In genomic region chr17:22417510-22417909, GRCm38 (mm10) we compare ENCODE assay signal across 9 mouse cellular contexts. TPM values are rescaled to one million over a fixed set of nuclear protein-coding genes. Genes with fewer than 3 reads are reported as not detected.
DNase-seq lines count a peak whose midpoint lies in the region; ATAC-seq lines count a peak whose summit lies in the region.
"Had no signal": no experiment of that assay in that cellular context is flagged by ENCODE, and none has a peak within 500 bp of the region (broad histone marks: within the 10 kb centered on the region; RNA-seq: fewer than 3 reads in every experiment).

No protein-coding gene starts in this region.

- no peak overlapping the region for H3K4me2 ChIP-seq in heart, embryonic 12.5 days
- no peak overlapping the region for H3K4me2 ChIP-seq in forebrain, embryonic 13.5 days
- no peak overlapping the region for H3K4me2 ChIP-seq in hindbrain, embryonic 14.5 days (replicated peaks)
- H3K4me2 ChIP-seq: liver, embryonic 15.5 days had no signal

- H3K4me3 ChIP-seq in heart, embryonic 12.5 days: no peak overlapping the region
- no peak overlapping the region for H3K4me3 ChIP-seq in forebrain, embryonic 13.5 days
- H3K4me3 ChIP-seq in hindbrain, embryonic 14.5 days (replicated peaks; ENCODE audit: low read length): no peak overlapping the region
- H3K4me3 ChIP-seq: liver, embryonic 15.5 days had no signal

- under 1% methylated on average over 3 of the region's 3 CpGs for WGBS in heart, embryonic 12.5 days
- 0% methylated on average over 3 of the region's 3 CpGs for WGBS in forebrain, embryonic 13.5 days
- 3% methylated on average over 3 of the region's 3 CpGs for WGBS in hindbrain, embryonic 14.5 days

- DNase-seq in heart, adult 11 months: peak; percentile 92
- peak; percentile 28 for DNase-seq in c-Kit-negative CD71-positive TER-119-positive erythroid progenitor cells, embryonic 14.5 days (ENCODE audit: low read depth, low spot score)
- peak; percentile 83 for DNase-seq in hindbrain, embryonic 14.5 days (ENCODE audit: low spot score)
- DNase-seq in layer of hippocampus, postnatal 14 days (ENCODE audit: low spot score in 2 of 2): peak; percentile 35 to 64
- peak; percentile 21 for DNase-seq in skeletal muscle tissue, adult 2 months (ENCODE audit: low read depth, low spot score)

- H3K9me3 ChIP-seq in heart, embryonic 12.5 days (replicated peaks): no peaks in the 10 kb centered on the region
- H3K9me3 ChIP-seq in forebrain, embryonic 13.5 days (replicated peaks): no peaks in the 10 kb centered on the region
- no peaks in the 10 kb centered on the region for H3K9me3 ChIP-seq in hindbrain, embryonic 14.5 days (ENCODE audit: control insufficient read depth, low read length)
- H3K9me3 ChIP-seq: liver, embryonic 15.5 days had no signal

- H3K4me1 ChIP-seq in heart, embryonic 12.5 days (replicated peaks): no peaks in the 10 kb centered on the region
- no peaks in the 10 kb centered on the region for H3K4me1 ChIP-seq in forebrain, embryonic 13.5 days
- H3K4me1 ChIP-seq in hindbrain, embryonic 14.5 days (replicated peaks; ENCODE audit: control insufficient read depth, insufficient read depth, low read length): no peaks in the 10 kb centered on the region
- H3K4me1 ChIP-seq: liver, embryonic 15.5 days had no signal

- no peak for ATAC-seq in heart, embryonic 12.5 days (ENCODE audit: insufficient number of reproducible peaks, low FRiP score)
- ATAC-seq in forebrain, embryonic 13.5 days: peak; percentile 61; the same call in 1 of the 2 replicates
- ATAC-seq in hindbrain, embryonic 14.5 days (ENCODE audit: low FRiP score): peak; percentile 53; the same call in 1 of the 2 replicates
- ATAC-seq in megakaryocyte-erythroid progenitor cell, adult 5-6 weeks (replicated peaks; ENCODE audit: low FRiP score, low TSS enrichment, poor library complexity, severe bottlenecking): peak; percentile 98

- no peaks in the 10 kb centered on the region for H3K36me3 ChIP-seq in heart, embryonic 12.5 days
- H3K36me3 ChIP-seq in forebrain, embryonic 13.5 days (ENCODE audit: poor library complexity, severe bottlenecking): no peaks in the 10 kb centered on the region
- no peaks in the 10 kb centered on the region for H3K36me3 ChIP-seq in hindbrain, embryonic 14.5 days (replicated peaks; ENCODE audit: control insufficient read depth, insufficient read depth)
- H3K36me3 ChIP-seq: liver, embryonic 15.5 days had no signal

- H3K27ac ChIP-seq in heart, embryonic 12.5 days (ENCODE audit: poor library complexity, severe bottlenecking): no peak overlapping the region
- no peak overlapping the region for H3K27ac ChIP-seq in forebrain, embryonic 13.5 days
- H3K27ac ChIP-seq in hindbrain, embryonic 14.5 days: no peak overlapping the region
- H3K27ac ChIP-seq: liver, embryonic 15.5 days had no signal

- H3K27me3 ChIP-seq in heart, embryonic 12.5 days (replicated peaks): no peaks in the 10 kb centered on the region
- no peaks in the 10 kb centered on the region for H3K27me3 ChIP-seq in forebrain, embryonic 13.5 days
- no peaks in the 10 kb centered on the region for H3K27me3 ChIP-seq in hindbrain, embryonic 14.5 days (ENCODE audit: control insufficient read depth, insufficient read depth, low read length)
- H3K27me3 ChIP-seq: liver, embryonic 15.5 days had no signal

- no peak overlapping the region for H3K9ac ChIP-seq in heart, embryonic 12.5 days
- H3K9ac ChIP-seq in forebrain, embryonic 13.5 days: no peak overlapping the region
- no peak overlapping the region for H3K9ac ChIP-seq in hindbrain, embryonic 14.5 days
- H3K9ac ChIP-seq: liver, embryonic 15.5 days had no signal

RNA-seq across cellular contexts. Expression of gene Zfp946, which starts 6.5 kb away (rescaled TPM):
- 10.4 and 10.6 TPM in 2 replicates for polyA plus RNA-seq in heart, embryonic 12.5 days (2016; fragmentation: Nextera tagmentation; extraction: Ambion mirVana)
- 36.4 and 37.8 TPM in 2 replicates for polyA plus RNA-seq in forebrain, embryonic 13.5 days (2015; fragmentation: Nextera tagmentation; extraction: Ambion mirVana)
- polyA plus RNA-seq in hindbrain, embryonic 14.5 days (2014; fragmentation: Nextera tagmentation; extraction: Ambion mirVana): 39.0 and 43.4 TPM in 2 replicates
- total RNA-seq in layer of hippocampus, postnatal 14 days (2021): 10 to 100 TPM in 1 of 2 experiments, 1 to 10 TPM in 1; 9.9 to 11.4 TPM
- 5.2 and 6.5 TPM in 2 replicates for total RNA-seq in megakaryocyte-erythroid progenitor cell, adult 5-6 weeks (2014; fragmentation: Nextera tagmentation)
- total RNA-seq in megakaryocyte-erythroid progenitor cell, adult 5-6 weeks (2017): 2.8 and 3.2 TPM in 2 replicates

RNA-seq across cellular contexts. Expression of gene Zfp758, which starts 56.3 kb away (rescaled TPM):
- 7.3 and 7.6 TPM in 2 replicates for polyA plus RNA-seq in heart, embryonic 12.5 days (2016; fragmentation: Nextera tagmentation; extraction: Ambion mirVana)
- 9.5 and 10.6 TPM in 2 replicates for polyA plus RNA-seq in forebrain, embryonic 13.5 days (2015; fragmentation: Nextera tagmentation; extraction: Ambion mirVana)
- polyA plus RNA-seq in hindbrain, embryonic 14.5 days (2014; fragmentation: Nextera tagmentation; extraction: Ambion mirVana): 8.8 and 9.1 TPM in 2 replicates
- 10 to 100 TPM; 10.5 to 11.2 TPM for total RNA-seq in layer of hippocampus, postnatal 14 days (2021)
- total RNA-seq in megakaryocyte-erythroid progenitor cell, adult 5-6 weeks (2014; fragmentation: Nextera tagmentation): 10.8 and 15.4 TPM in 2 replicates
- 14.8 and 30.3 TPM in 2 replicates for total RNA-seq in megakaryocyte-erythroid progenitor cell, adult 5-6 weeks (2017)

RNA-seq across cellular contexts. Expression of gene Zfp944, which starts 56.3 kb away (rescaled TPM):
- polyA plus RNA-seq in heart, embryonic 12.5 days (2016; fragmentation: Nextera tagmentation; extraction: Ambion mirVana): 8.3 and 8.7 TPM in 2 replicates
- polyA plus RNA-seq in forebrain, embryonic 13.5 days (2015; fragmentation: Nextera tagmentation; extraction: Ambion mirVana): 16.3 and 17.6 TPM in 2 replicates
- polyA plus RNA-seq in hindbrain, embryonic 14.5 days (2014; fragmentation: Nextera tagmentation; extraction: Ambion mirVana): 14.5 and 15.1 TPM in 2 replicates
- total RNA-seq in layer of hippocampus, postnatal 14 days (2021): 10 to 100 TPM; 10.3 to 11.0 TPM
- 16.6 and 26.8 TPM in 2 replicates for total RNA-seq in megakaryocyte-erythroid progenitor cell, adult 5-6 weeks (2014; fragmentation: Nextera tagmentation)
- total RNA-seq in megakaryocyte-erythroid progenitor cell, adult 5-6 weeks (2017): 6.8 and 11.1 TPM in 2 replicates

Comparison
In these comparisons a context has a peak if more than half of its experiments do, and no peak if none do; other contexts are left out.
1. DNase-seq: peak in every context shown above with its lines; median percentile 92 in heart, adult 11 months; 83 in hindbrain, embryonic 14.5 days; 50 in layer of hippocampus, postnatal 14 days; 28 in c-Kit-negative CD71-positive TER-119-positive erythroid progenitor cells, embryonic 14.5 days; 21 in skeletal muscle tissue, adult 2 months.